Mouse (Mus musculus) lung, embryonic 16.5 days (tissue): Measurements from ENCODE around the gene Fktn. TPM values are rescaled to one million over a fixed set of nuclear protein-coding genes. Genes with fewer than 3 reads are reported as not detected.
"Not testable (repeated sequence)": the region's sequence is repeated elsewhere in the genome, so short reads cannot be mapped to it uniquely, and the experiment has no call there.

Source experiments
- ATAC-seq: fragments of 200-750 bp; cut with Nextera tagmentation; 2 replicates; pipeline ENCODE4 v1.8.0; 2017; ENCODE audit warnings: low read depth, mild to moderate bottlenecking, moderate library complexity
- H3K27ac ChIP-seq: fragments of 300-500 bp; sonication (generic); 2 replicates; pipeline ENCODE4 v1.5.1; 2014; ENCODE audit warnings: mild to moderate bottlenecking, control low read depth, low read length
- H3K27me3 ChIP-seq: fragments of 300-500 bp; sonication (generic); 2 replicates; pipeline ENCODE4 v1.6.1; 2014; ENCODE audit warnings: low read depth, low read length, mixed read lengths; ENCODE audit not compliant: control insufficient read depth, insufficient read depth
- H3K36me3 ChIP-seq: fragments of 300-500 bp; sonication (generic); 2 replicates; pipeline ENCODE4 v1.6.1; 2014; ENCODE audit warnings: low read length; ENCODE audit not compliant: control insufficient read depth, insufficient read depth
- H3K4me1 ChIP-seq: fragments of 300-500 bp; sonication (generic); replicated peaks from 2 replicates; pipeline ENCODE4 v1.6.1; 2014; ENCODE audit warnings: low read length, mixed read lengths; ENCODE audit not compliant: control insufficient read depth, insufficient read depth
- H3K4me2 ChIP-seq: fragments of 300-500 bp; sonication (generic); 2 replicates; pipeline ENCODE4 v1.6.1; 2014; ENCODE audit warnings: low read depth, low read length, control low read depth
- H3K4me3 ChIP-seq: fragments of 300-500 bp; sonication (generic); 2 replicates; pipeline ENCODE4 v1.5.1; 2014; ENCODE audit warnings: mild to moderate bottlenecking, low read length, control low read depth
- H3K9ac ChIP-seq: fragments of 300-500 bp; sonication (generic); 2 replicates; pipeline ENCODE4 v1.6.1; 2014; ENCODE audit warnings: low read length, control low read depth
- H3K9me3 ChIP-seq: fragments of 300-500 bp; sonication (generic); 2 replicates; pipeline ENCODE4 v1.6.1; 2016; ENCODE audit warnings: low read length; ENCODE audit not compliant: control insufficient read depth
- whole genome bisulfite sequencing: fragments of 180-500 bp; shearing (Covaris S2); extraction: QIAGEN DNeasy Blood & Tissue Kit; methylation state at CpG from one replicate; pipeline ENCODE4 v1.1.7; 2014; 5-methylcytosine and 5-hydroxymethylcytosine counted together
- polyA plus RNA-seq: library from polyadenylated mRNA; unstranded; fragments of >200 nt; fragmentation: Nextera tagmentation; extraction: Ambion mirVana; gene quantifications from 2 replicates; pipeline ENCODE4 v1.2.1, GENCODE M21; 2015

Gene Fktn
- polyA plus RNA-seq: 17.1 and 19.9 TPM in 2 replicates

GRCm38 (mm10) chr4:53713704-53714050, at the start of gene Fktn:
Fktn (plus strand) TSS chr4:53713998.
- H3K4me2 ChIP-seq: peak within 1 kb of the TSS; percentile 96
- 16% methylated on average over 7 of the region's 7 CpGs for WGBS
- H3K4me3 ChIP-seq: peak within 1 kb of the TSS; percentile 76
- H3K36me3 ChIP-seq: no peaks in the 10 kb centered on the region
- H3K9me3 ChIP-seq: no peaks in the 10 kb centered on the region
- H3K27ac ChIP-seq: peak within 1 kb of the TSS; percentile 86
- peak; percentile 74 for ATAC-seq
- peak within 1 kb of the TSS; percentile 93 for H3K9ac ChIP-seq
- no peaks in the 10 kb centered on the region for H3K27me3 ChIP-seq
- H3K4me1 ChIP-seq: peaks cover 10% of the 10 kb centered on the region

DNA sequence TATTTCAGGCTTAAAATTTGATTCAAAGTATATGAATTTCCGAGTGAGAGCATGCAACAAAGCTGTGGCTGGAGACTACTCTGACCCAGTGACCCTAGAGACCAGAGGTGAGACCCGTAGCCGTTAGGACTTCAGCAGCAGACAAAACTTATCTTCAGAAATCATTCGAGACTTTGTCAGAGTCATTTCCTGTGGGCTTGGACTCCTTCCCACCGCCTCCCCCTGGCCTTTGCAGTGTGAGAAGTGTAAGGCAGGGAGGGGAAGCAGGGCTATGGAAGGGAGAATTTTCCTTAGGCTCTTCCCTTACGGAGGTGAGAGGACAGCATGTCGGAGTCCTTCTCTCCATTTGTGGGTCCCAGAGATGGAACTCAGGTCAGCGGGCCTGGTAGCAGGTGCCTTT, 31.7 kb upstream of the Fktn start:
- 65% methylated on average over 8 of the region's 8 CpGs for WGBS
- H3K36me3 ChIP-seq: peaks cover 2% of the 10 kb centered on the region; the same call in 1 of the 2 replicates
- no peak overlapping the region for H3K27ac ChIP-seq
- no peak overlapping the region for H3K4me2 ChIP-seq
- no peak for ATAC-seq
- no peaks in the 10 kb centered on the region for H3K4me1 ChIP-seq
- H3K9ac ChIP-seq: no peak overlapping the region
- H3K9me3 ChIP-seq: no peaks in the 10 kb centered on the region
- no peaks in the 10 kb centered on the region for H3K27me3 ChIP-seq
- no peak overlapping the region for H3K4me3 ChIP-seq

DNA sequence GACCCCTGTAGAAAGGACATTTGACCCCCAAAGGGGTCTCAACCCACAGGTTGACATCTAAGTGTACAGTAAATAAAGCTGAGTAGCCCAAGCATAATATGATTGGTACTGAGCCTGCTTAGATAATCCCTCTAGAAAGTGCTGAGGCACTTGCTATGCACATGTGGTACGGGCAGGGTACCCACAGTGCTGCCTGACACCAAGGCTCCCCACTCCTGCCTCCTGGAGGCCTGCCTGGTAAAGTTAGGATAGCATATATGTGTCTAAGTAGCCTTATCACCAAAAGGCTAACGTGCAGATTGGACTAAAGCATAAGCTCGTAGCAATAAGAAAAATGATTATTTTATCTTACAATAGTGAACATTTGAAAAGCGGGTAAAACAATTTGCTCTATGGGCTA, 24.8 kb upstream of the Fktn start:
- Histone ChIP-seq H3K9ac (no peak overlapping the region), H3K9me3 (no peaks in the 10 kb centered on the region), H3K36me3 (no peaks in the 10 kb centered on the region), H3K4me3 (no peak overlapping the region), H3K27me3 (no peaks in the 10 kb centered on the region), H3K27ac (no peak overlapping the region), H3K4me2 (no peak overlapping the region), H3K4me1 (no peaks in the 10 kb centered on the region)
- 64% methylated on average over 4 of the region's 4 CpGs for WGBS
- ATAC-seq: no peak

- H3K36me3 ChIP-seq: 0 out of 2 replicates have a peak, but pooled peaks cover 4% of the 10 kb centered on the region
- no peaks in the 10 kb centered on the region for H3K4me1 ChIP-seq
- no peak for ATAC-seq
- no peak overlapping the region for H3K9ac ChIP-seq
- no peaks in the 10 kb centered on the region for H3K27me3 ChIP-seq
- no peaks in the 10 kb centered on the region for H3K9me3 ChIP-seq
- WGBS: 72% methylated on average over 1 of the region's 1 CpGs
- H3K27ac ChIP-seq: no peak overlapping the region
- no peak overlapping the region for H3K4me3 ChIP-seq
- H3K4me2 ChIP-seq: no peak overlapping the region
These were observed 22.4 kb upstream of the Fktn start for GRCm38 (mm10) chr4:53691418-53691817.

GRCm38 (mm10) chr4:53709166-53709565, 4.6 kb upstream of the Fktn start:
- not testable (repeated sequence) for H3K4me3 ChIP-seq, ATAC-seq, H3K4me1 ChIP-seq, H3K4me2 ChIP-seq, H3K27me3 ChIP-seq, H3K36me3 ChIP-seq, H3K9ac ChIP-seq, H3K9me3 ChIP-seq, H3K27ac ChIP-seq

- H3K9me3 ChIP-seq: no peaks in the 10 kb centered on the region
- H3K27me3 ChIP-seq: no peaks in the 10 kb centered on the region
- peaks cover 7% of the 10 kb centered on the region for H3K4me1 ChIP-seq
- no peak overlapping the region for H3K4me3 ChIP-seq
- no peaks in the 10 kb centered on the region for H3K36me3 ChIP-seq
- no peak overlapping the region for H3K9ac ChIP-seq
- ATAC-seq: no peak
- H3K27ac ChIP-seq: no peak overlapping the region
- WGBS: 85% methylated on average over 2 of the region's 2 CpGs
- no peak overlapping the region for H3K4me2 ChIP-seq
These were observed 3.8 kb upstream of the Fktn start for GRCm38 (mm10) chr4:53710021-53710420.

DNA sequence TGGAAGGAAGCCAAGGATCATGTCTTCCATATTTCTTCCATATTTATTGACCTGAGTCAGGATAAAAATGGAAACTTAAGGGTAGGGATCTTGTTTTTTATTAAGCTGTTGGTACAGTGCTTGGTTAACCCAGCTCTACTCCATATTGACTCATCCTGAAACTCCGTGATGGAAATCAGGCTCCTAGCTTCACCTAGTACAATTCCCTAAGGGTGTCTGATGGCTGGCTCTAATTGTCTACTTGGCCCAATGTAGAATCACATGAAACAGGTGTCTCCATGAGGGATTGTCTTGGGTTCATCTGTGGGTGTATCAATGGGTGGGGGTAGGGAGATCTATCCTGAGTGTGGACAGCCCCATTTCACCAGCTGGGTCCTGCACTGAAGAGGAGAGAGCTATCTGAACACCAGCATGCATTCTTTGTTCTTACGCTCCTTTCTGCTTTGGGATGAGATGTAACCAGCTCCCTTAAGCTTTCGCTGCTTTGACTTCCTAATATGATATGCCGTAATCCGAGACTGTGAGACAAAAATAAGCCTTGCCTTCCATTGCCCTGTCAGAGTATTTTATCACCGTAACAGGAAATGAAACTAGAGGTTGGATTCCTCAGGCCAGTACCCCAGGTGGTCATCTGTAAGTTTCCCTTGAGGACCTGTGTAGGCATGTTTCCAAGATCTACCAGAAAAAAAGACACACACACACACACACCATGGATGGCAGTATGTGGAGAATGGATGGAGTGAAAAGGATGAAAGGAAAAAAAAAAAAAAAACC, 3.1 kb upstream of the Fktn start:
- no peak overlapping the region for H3K9ac ChIP-seq

GRCm38 (mm10) chr4:53714051-53714814, 435 bp downstream of the Fktn start:
- peak overlapping the region; percentile 96 for H3K4me2 ChIP-seq
- H3K4me1 ChIP-seq: peaks cover 10% of the 10 kb centered on the region
- no peaks in the 10 kb centered on the region for H3K36me3 ChIP-seq
- H3K27me3 ChIP-seq: no peaks in the 10 kb centered on the region
- H3K9ac ChIP-seq: peak overlapping the region; percentile 93
- 3% methylated on average over 58 of the region's 58 CpGs for WGBS
- H3K27ac ChIP-seq: peak overlapping the region; percentile 86
- H3K9me3 ChIP-seq: no peaks in the 10 kb centered on the region
- peak overlapping the region; percentile 76 for H3K4me3 ChIP-seq
- ATAC-seq: peak; percentile 97

More for the DNA sequence above, 3.1 kb upstream of the Fktn start:
- Histone ChIP-seq H3K9me3 (no peaks in the 10 kb centered on the region), H3K36me3 (no peaks in the 10 kb centered on the region), H3K4me1 (peaks cover 10% of the 10 kb centered on the region), H3K4me2 (no peak overlapping the region), H3K4me3 (no peak overlapping the region), H3K27me3 (no peaks in the 10 kb centered on the region), H3K27ac (no peak overlapping the region)
- 83% methylated on average over 6 of the region's 6 CpGs for whole genome bisulfite sequencing
- ATAC-seq: no peak

GRCm38 (mm10) chr4:53715977-53716376, 2.2 kb downstream of the Fktn start:
- H3K4me3 ChIP-seq: no peak overlapping the region
- H3K4me1 ChIP-seq: peaks cover 10% of the 10 kb centered on the region
- no peaks in the 10 kb centered on the region for H3K27me3 ChIP-seq
- H3K36me3 ChIP-seq: no peaks in the 10 kb centered on the region
- H3K9ac ChIP-seq: no peak overlapping the region
- ATAC-seq: no peak
- no peak overlapping the region for H3K4me2 ChIP-seq
- H3K9me3 ChIP-seq: no peaks in the 10 kb centered on the region
- H3K27ac ChIP-seq: no peak overlapping the region
